Mouse (Mus musculus) urinary bladder, adult 2 months (tissue): Measurements from ENCODE around the gene BC100530. TPM values are rescaled to one million over a fixed set of nuclear protein-coding genes. Genes with fewer than 3 reads are reported as not detected.
"Not testable (repeated sequence)": the region's sequence is repeated elsewhere in the genome, so short reads cannot be mapped to it uniquely, and the experiment has no call there.

Source experiments
- DNase-seq: peaks from one replicate; pipeline ENCODE4 v3.0.0; 2022; ENCODE audit warnings: low spot score
- polyA plus RNA-seq: library from polyadenylated mRNA; depleted of rRNA; stranded (reverse); fragments of >200 nt; gene quantifications from 2 replicates; pipeline ENCODE4 v1.2.3, GENCODE M21; 2012; rRNA removed

The BC100530 gene
- not detected in 2 replicates for polyA plus RNA-seq

- DNase-seq = not testable (repeated sequence)
Observed at GRCm38 (mm10) chr16:36367648-36368047, at the start of gene BC100530. Gene BC100530, minus strand, starts transcription at chr16:36367748.

- no peak for DNase-seq
Observed at GRCm38 (mm10) chr16:36408357-36408756, 40.8 kb upstream of the BC100530 start, which contains the start of gene Stfa2. Gene Stfa2, minus strand, starts transcription at chr16:36408457.

DNA sequence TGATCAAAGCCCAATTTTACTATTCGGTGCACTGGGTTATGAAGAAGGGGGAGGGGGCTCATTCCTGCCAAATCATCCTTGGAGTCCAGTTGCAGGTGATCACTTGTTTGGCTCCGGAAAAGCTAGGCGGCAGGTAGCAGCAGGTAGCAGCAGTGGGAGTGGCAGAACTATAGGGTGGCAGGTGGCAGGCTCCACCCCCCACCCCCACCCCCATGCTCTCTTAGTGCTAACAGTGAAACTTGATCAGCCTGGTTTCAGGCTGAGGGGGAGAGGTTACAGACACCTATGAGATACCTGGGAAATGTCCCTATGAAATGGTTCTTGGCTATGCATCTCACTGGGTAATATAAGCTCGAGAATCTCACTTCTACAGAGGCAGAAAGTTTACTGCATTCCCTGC lies 21.5 kb upstream of the BC100530 start:
- DNase-seq = no peak

- DNase-seq = no peak
Observed at GRCm38 (mm10) chr16:36337171-36337570, 30.4 kb downstream of the BC100530 start.

GRCm38 (mm10) chr16:36334232-36334631 lies 33.3 kb downstream of the BC100530 start, which contains the start of gene BC117090:
Gene BC117090, minus strand, starts transcription at chr16:36334332.
- DNase-seq = no peak

- DNase-seq = no peak
Observed at GRCm38 (mm10) chr16:36319286-36319685, 48.3 kb downstream of the BC100530 start.

DNA sequence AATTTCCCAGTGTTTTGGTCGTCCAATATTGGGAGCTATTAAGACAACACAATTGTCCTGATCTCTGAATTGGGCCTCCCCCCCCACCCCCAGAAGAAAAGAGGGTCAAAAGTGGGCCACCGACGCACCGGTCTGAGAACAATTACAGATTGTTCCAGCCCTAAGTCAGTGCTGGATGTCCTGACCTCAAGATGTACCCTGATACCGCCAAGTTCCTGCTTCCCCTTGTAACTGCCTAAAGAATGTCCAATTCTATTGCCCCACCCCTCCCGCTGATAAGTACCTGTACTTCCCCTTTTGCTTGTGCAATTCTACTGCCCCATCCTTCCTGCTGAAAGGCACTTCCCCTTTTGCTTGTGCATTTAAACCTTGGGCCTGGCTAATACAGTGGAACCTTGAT lies 51.4 kb downstream of the BC100530 start:
- DNase-seq = not testable (repeated sequence)

Other genes starting within 250 kb of the BC100530 start
- gene Csta1, start 236.5 kb downstream of the BC100530 start, polyA plus RNA-seq = 0.03 and 0.09 TPM in 2 replicates
- not detected in 2 replicates for gene Stfa2l1, start 210.9 kb downstream of the BC100530 start, polyA plus RNA-seq
- not detected in 2 replicates for gene Gm5483, start 183.5 kb downstream of the BC100530 start, polyA plus RNA-seq
- not detected in 2 replicates for gene Gm5416, start 157.3 kb downstream of the BC100530 start, polyA plus RNA-seq
- gene 2010005H15Rik, start 146.3 kb downstream of the BC100530 start, polyA plus RNA-seq = 0.15 TPM in 1 of 2 replicates, not detected in the other
- not detected in 2 replicates for gene Stfa1, start 90.8 kb downstream of the BC100530 start, polyA plus RNA-seq
- not detected in 2 replicates for gene BC117090, start 33.4 kb downstream of the BC100530 start, polyA plus RNA-seq
- not detected in 2 replicates for gene Stfa2, start 40.7 kb upstream of the BC100530 start, polyA plus RNA-seq
- 0.23 TPM in 1 of 2 replicates, not detected in the other for gene Stfa3, start 87.6 kb upstream of the BC100530 start, polyA plus RNA-seq
- gene Casr, start 194.4 kb upstream of the BC100530 start, polyA plus RNA-seq = 0.01 and 0.06 TPM in 2 replicates